Mouse (Mus musculus): ENCODE measurements at regions not wholly inside any gene's neighbourhood (a gene's known extent, or its start where the extent isn't known, plus 50 kb on each side); places are given as distances from the start of the nearest gene placed in this dataset.

DNA sequence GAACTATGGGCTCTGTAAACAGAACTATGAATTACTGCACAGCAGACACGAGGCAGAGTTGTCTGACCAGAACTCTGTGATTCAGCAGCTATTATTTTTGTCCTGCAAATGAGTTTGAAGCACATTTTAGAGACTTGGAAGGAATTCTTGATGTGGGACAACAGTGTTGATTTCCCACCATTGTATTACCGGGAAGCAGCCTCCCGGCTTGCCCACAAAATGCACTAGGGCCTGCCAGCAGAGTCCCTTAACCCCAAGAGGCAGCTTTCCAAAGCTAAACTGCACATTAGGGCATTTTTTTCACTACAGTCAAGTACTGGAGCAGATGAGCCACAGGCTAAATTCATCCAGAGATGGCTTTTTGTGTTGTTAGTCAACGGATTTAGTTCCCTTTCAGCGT, 230.8 kb upstream of the Usp25 start:
- no peak overlapping the region for H3K4me3 ChIP-seq (ENCODE audit: low read length)
- H3K27me3 ChIP-seq (ENCODE audit: insufficient read depth, low read length): no peaks in the 10 kb centered on the region
- no peak overlapping the region for H3K4me2 ChIP-seq (replicated peaks; ENCODE audit: low read depth, low read length)
- 62% methylated on average over 5 of the region's 5 CpGs for WGBS
- no peak overlapping the region for H3K27ac ChIP-seq (ENCODE audit: low read length)
- H3K9ac ChIP-seq (replicated peaks; ENCODE audit: low read length): no peak overlapping the region
- no peak for ATAC-seq (ENCODE audit: low FRiP score, low TSS enrichment)
- H3K36me3 ChIP-seq (ENCODE audit: insufficient read depth, low read length): no peaks in the 10 kb centered on the region
- no peaks in the 10 kb centered on the region for H3K9me3 ChIP-seq (ENCODE audit: low read length)
- no peaks in the 10 kb centered on the region for H3K4me1 ChIP-seq (ENCODE audit: insufficient read depth, low read length)

DNA sequence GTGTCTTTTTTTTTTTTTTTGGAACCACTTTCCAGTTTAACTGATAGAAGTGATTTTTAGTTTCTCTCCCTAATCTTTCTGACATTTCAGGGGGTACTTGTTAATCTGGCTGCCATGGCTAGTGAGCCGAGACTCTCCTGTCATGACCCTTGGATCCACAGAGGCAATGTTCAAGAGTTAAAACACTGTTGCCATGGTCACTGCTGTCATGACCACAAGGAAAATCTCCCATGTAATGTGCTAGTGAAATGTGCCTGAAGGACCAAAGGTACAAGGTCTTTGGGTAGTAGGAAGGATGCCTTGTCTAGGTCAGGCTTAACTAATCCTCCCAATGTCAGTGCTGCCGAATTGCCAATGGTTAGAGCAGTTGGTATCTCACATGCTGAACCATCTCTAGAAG, 237.7 kb upstream of the Usp25 start:
- WGBS: 56% methylated on average over 2 of the region's 2 CpGs
- no peaks in the 10 kb centered on the region for H3K4me1 ChIP-seq (ENCODE audit: insufficient read depth, low read length)
- no peak overlapping the region for H3K27ac ChIP-seq (ENCODE audit: low read length)
- H3K9me3 ChIP-seq (ENCODE audit: low read length): no peaks in the 10 kb centered on the region
- H3K36me3 ChIP-seq (ENCODE audit: insufficient read depth, low read length): no peaks in the 10 kb centered on the region
- no peak for ATAC-seq (ENCODE audit: low FRiP score, low TSS enrichment)
- H3K4me2 ChIP-seq (replicated peaks; ENCODE audit: low read depth, low read length): no peak overlapping the region
- no peaks in the 10 kb centered on the region for H3K27me3 ChIP-seq (ENCODE audit: insufficient read depth, low read length)
- H3K9ac ChIP-seq (replicated peaks; ENCODE audit: low read length): no peak overlapping the region
- no peak overlapping the region for H3K4me3 ChIP-seq (ENCODE audit: low read length)

- no peaks in the 10 kb centered on the region for H3K27me3 ChIP-seq (ENCODE audit: insufficient read depth, low read length)
- 68% methylated on average over 8 of the region's 8 CpGs for WGBS
- H3K4me2 ChIP-seq (replicated peaks; ENCODE audit: low read depth, low read length): no peak overlapping the region
- H3K9me3 ChIP-seq (ENCODE audit: low read length): no peaks in the 10 kb centered on the region
- no peak overlapping the region for H3K4me3 ChIP-seq (ENCODE audit: low read length)
- no peaks in the 10 kb centered on the region for H3K4me1 ChIP-seq (ENCODE audit: insufficient read depth, low read length)
- no peak overlapping the region for H3K27ac ChIP-seq (ENCODE audit: low read length)
- H3K9ac ChIP-seq (replicated peaks; ENCODE audit: low read length): no peak overlapping the region
- no peak for ATAC-seq (ENCODE audit: low FRiP score, low TSS enrichment)
- no peaks in the 10 kb centered on the region for H3K36me3 ChIP-seq (ENCODE audit: insufficient read depth, low read length)
These were observed 239.5 kb upstream of the Usp25 start for GRCm38 (mm10) chr16:76774032-76774431.

DNA sequence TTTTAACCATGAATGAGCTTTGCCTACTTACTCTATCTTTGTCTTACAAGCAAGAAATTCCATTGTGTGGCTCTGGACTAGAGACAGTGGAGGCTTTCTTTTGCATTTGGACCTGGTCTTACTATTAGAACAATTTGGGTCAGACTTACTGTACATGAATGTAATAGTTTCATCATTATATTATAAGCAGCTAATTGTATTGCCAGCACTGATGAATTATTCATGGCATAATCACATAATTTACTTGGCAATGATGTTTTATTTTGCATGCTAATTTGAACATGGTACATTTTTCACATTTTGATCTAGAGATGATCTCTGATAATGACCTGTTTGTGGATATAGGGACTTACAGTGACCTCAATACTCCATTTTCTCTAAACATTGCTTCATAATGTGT, 240.0 kb upstream of the Usp25 start:
- no peaks in the 10 kb centered on the region for H3K9me3 ChIP-seq (ENCODE audit: low read length)
- H3K4me2 ChIP-seq (replicated peaks; ENCODE audit: low read depth, low read length): no peak overlapping the region
- H3K27ac ChIP-seq (ENCODE audit: low read length): no peak overlapping the region
- no peaks in the 10 kb centered on the region for H3K27me3 ChIP-seq (ENCODE audit: insufficient read depth, low read length)
- no peak overlapping the region for H3K9ac ChIP-seq (replicated peaks; ENCODE audit: low read length)
- no peaks in the 10 kb centered on the region for H3K4me1 ChIP-seq (ENCODE audit: insufficient read depth, low read length)
- no peak for ATAC-seq (ENCODE audit: low FRiP score, low TSS enrichment)
- no peak overlapping the region for H3K4me3 ChIP-seq (ENCODE audit: low read length)
- H3K36me3 ChIP-seq (ENCODE audit: insufficient read depth, low read length): no peaks in the 10 kb centered on the region

GRCm38 (mm10) chr16:76768607-76769006, 244.9 kb upstream of the Usp25 start:
- H3K36me3 ChIP-seq (ENCODE audit: insufficient read depth, low read length): no peaks in the 10 kb centered on the region
- no peak overlapping the region for H3K9ac ChIP-seq (replicated peaks; ENCODE audit: low read length)
- no peak overlapping the region for H3K27ac ChIP-seq (ENCODE audit: low read length)
- H3K9me3 ChIP-seq (ENCODE audit: low read length): no peaks in the 10 kb centered on the region
- H3K27me3 ChIP-seq (ENCODE audit: insufficient read depth, low read length): no peaks in the 10 kb centered on the region
- peaks cover 8% of the 10 kb centered on the region for H3K4me1 ChIP-seq (ENCODE audit: insufficient read depth, low read length)
- 76% methylated on average over 9 of the region's 9 CpGs for WGBS
- no peak overlapping the region for H3K4me2 ChIP-seq (replicated peaks; ENCODE audit: low read depth, low read length)
- 0 out of 2 replicates have a peak, but pooled peaks have one; percentile 63 for ATAC-seq (ENCODE audit: low FRiP score, low TSS enrichment)
- no peak overlapping the region for H3K4me3 ChIP-seq (ENCODE audit: low read length)

GRCm38 (mm10) chr16:76766636-76767035, 246.9 kb upstream of the Usp25 start:
- H3K9ac ChIP-seq (replicated peaks; ENCODE audit: low read length): no peak overlapping the region
- H3K4me1 ChIP-seq (ENCODE audit: insufficient read depth, low read length): peaks cover 12% of the 10 kb centered on the region
- no peak overlapping the region for H3K4me3 ChIP-seq (ENCODE audit: low read length)
- no peaks in the 10 kb centered on the region for H3K9me3 ChIP-seq (ENCODE audit: low read length)
- H3K27me3 ChIP-seq (ENCODE audit: insufficient read depth, low read length): no peaks in the 10 kb centered on the region
- no peaks in the 10 kb centered on the region for H3K36me3 ChIP-seq (ENCODE audit: insufficient read depth, low read length)
- no peak for ATAC-seq (ENCODE audit: low FRiP score, low TSS enrichment)
- WGBS: 57% methylated on average over 3 of the region's 3 CpGs
- no peak overlapping the region for H3K4me2 ChIP-seq (replicated peaks; ENCODE audit: low read depth, low read length)
- no peak overlapping the region for H3K27ac ChIP-seq (ENCODE audit: low read length)

DNA sequence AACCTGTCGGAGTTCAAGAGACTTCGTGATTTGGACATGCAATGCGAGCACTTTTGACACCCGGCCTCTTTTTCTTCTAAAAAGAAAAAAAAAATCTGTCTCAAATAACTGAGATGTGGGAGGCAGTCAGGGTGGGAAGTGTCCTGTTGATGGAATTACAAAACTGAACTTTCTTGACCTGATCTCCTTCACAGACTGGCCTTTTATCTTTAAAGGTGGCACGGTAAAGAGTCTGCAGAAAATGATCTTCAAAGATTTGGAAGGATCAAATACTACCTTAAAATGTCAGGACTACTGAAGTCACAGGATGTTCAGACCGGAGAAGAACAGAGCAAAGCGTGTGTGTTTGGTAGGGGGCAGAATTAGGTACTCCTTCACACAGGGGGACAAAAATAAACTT, 248.0 kb upstream of the Usp25 start:
- ATAC-seq (ENCODE audit: low FRiP score, low TSS enrichment): peak; percentile 70

DNA sequence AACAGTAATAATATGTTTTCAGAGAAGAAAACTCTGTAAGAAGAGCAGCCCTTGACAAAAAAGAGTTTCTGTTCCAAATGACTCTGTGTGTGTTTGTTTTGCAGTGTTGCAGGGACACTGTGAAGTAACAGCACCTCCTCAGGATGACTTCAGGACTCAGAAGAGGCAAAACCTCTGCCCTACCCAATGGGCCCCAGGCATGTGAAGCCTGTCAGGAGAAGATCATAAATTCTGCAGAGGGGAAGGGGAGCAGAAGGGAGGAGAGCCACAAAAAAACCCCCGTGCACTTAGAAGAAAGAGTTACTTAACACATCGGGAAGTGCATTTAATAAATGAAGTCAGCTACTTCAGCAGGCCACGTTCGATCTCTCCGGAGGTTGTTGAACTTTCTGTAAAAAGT, 248.5 kb upstream of the Usp25 start:
- peaks cover 12% of the 10 kb centered on the region for H3K4me1 ChIP-seq (ENCODE audit: insufficient read depth, low read length)
- peak; percentile 75 for ATAC-seq (ENCODE audit: low FRiP score, low TSS enrichment)
- 13% methylated on average over 5 of the region's 5 CpGs for WGBS

More for the DNA sequence above, 248.0 kb upstream of the Usp25 start:
- peak overlapping the region; percentile 27 for H3K4me2 ChIP-seq (replicated peaks; ENCODE audit: low read depth, low read length)
- H3K27ac ChIP-seq (ENCODE audit: low read length): no peak overlapping the region
- no peaks in the 10 kb centered on the region for H3K27me3 ChIP-seq (ENCODE audit: insufficient read depth, low read length)
- H3K36me3 ChIP-seq (ENCODE audit: insufficient read depth, low read length): no peaks in the 10 kb centered on the region
- peaks cover 12% of the 10 kb centered on the region for H3K4me1 ChIP-seq (ENCODE audit: insufficient read depth, low read length)
- WGBS: 13% methylated on average over 7 of the region's 7 CpGs
- 0 out of 2 replicates have a peak overlapping the region, but pooled peaks have one; percentile 6 for H3K9ac ChIP-seq (replicated peaks; ENCODE audit: low read length)
- H3K4me3 ChIP-seq (ENCODE audit: low read length): peak overlapping the region; percentile 4; the same call in 1 of the 2 replicates
- H3K9me3 ChIP-seq (ENCODE audit: low read length): no peaks in the 10 kb centered on the region

DNA sequence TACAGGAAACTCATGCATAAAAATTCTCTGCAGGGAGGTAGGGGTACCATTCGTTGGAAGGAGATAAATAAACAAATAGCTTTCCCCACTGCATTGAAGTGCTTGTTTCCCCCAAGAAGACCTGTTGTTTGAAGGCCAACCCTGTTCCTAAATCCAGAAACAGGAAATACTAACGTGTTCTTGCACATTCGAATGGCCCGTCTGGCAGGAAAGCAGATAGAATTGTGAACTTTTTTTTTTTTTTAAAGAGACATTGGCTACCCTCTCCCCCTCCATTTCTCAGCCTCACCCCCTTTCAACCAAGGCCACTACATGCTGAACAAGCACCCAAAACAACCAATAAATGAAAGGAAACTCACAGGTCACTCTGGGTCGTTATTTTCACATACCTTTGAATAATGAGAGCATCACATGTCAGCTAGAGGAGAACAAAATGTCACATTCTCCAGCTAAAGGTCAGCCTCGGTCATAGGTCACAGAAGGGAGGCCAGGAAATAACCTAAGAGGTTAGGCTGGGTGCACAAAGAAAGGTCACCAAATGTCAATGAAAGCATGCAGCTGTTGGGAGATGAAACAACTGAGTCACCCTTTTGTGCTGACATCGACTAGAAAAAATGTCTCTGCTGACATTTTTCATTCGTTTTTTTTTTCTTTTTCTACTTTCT, 250.8 kb upstream of the Usp25 start:
- Histone ChIP-seq H3K9me3 (ENCODE audit: low read length) (no peaks in the 10 kb centered on the region), H3K4me2 (replicated peaks; ENCODE audit: low read depth, low read length) (no peak overlapping the region), H3K36me3 (ENCODE audit: insufficient read depth, low read length) (no peaks in the 10 kb centered on the region), H3K9ac (replicated peaks; ENCODE audit: low read length) (no peak overlapping the region), H3K4me3 (ENCODE audit: low read length) (no peak overlapping the region), H3K27ac (ENCODE audit: low read length) (no peak overlapping the region), H3K27me3 (ENCODE audit: insufficient read depth, low read length) (no peaks in the 10 kb centered on the region), H3K4me1 (ENCODE audit: insufficient read depth, low read length) (peaks cover 12% of the 10 kb centered on the region)
- no peak for ATAC-seq (ENCODE audit: low FRiP score, low TSS enrichment)
- WGBS: 9% methylated on average over 8 of the region's 8 CpGs

More for the DNA sequence above, 248.5 kb upstream of the Usp25 start:
- peak overlapping the region; percentile 4; the same call in 1 of the 2 replicates for H3K4me3 ChIP-seq (ENCODE audit: low read length)
- H3K4me2 ChIP-seq (replicated peaks; ENCODE audit: low read depth, low read length): peak overlapping the region; percentile 27
- H3K36me3 ChIP-seq (ENCODE audit: insufficient read depth, low read length): no peaks in the 10 kb centered on the region
- H3K9me3 ChIP-seq (ENCODE audit: low read length): no peaks in the 10 kb centered on the region
- H3K27ac ChIP-seq (ENCODE audit: low read length): no peak overlapping the region
- no peaks in the 10 kb centered on the region for H3K27me3 ChIP-seq (ENCODE audit: insufficient read depth, low read length)
- 0 out of 2 replicates have a peak overlapping the region, but pooled peaks have one; percentile 6 for H3K9ac ChIP-seq (replicated peaks; ENCODE audit: low read length)

DNA sequence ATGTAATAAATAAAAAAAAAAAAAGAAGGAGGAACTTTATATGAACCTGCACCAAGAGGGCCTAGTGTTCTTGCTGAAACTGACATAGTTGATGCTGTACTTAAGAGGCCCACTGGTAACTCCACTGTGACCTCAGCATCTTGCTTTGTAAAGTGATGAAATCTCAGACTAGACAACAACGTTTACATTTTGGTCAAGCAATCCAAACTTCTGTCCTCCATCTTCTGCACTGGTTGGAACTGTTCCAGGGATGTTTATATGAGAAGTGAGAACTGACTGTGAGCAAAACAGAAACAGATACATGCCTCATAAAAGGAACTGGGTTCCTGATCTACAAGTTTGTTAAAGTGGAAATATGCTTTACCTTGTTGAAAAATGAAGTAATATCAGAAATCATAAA, 251.7 kb upstream of the Usp25 start:
- H3K36me3 ChIP-seq (ENCODE audit: insufficient read depth, low read length): no peaks in the 10 kb centered on the region
- no peak for ATAC-seq (ENCODE audit: low FRiP score, low TSS enrichment)
- no peaks in the 10 kb centered on the region for H3K27me3 ChIP-seq (ENCODE audit: insufficient read depth, low read length)
- H3K9ac ChIP-seq (replicated peaks; ENCODE audit: low read length): no peak overlapping the region
- no peaks in the 10 kb centered on the region for H3K9me3 ChIP-seq (ENCODE audit: low read length)
- WGBS: 59% methylated on average over 1 of the region's 1 CpGs
- no peak overlapping the region for H3K4me3 ChIP-seq (ENCODE audit: low read length)
- H3K4me2 ChIP-seq (replicated peaks; ENCODE audit: low read depth, low read length): no peak overlapping the region
- H3K27ac ChIP-seq (ENCODE audit: low read length): no peak overlapping the region
- peaks cover 12% of the 10 kb centered on the region for H3K4me1 ChIP-seq (ENCODE audit: insufficient read depth, low read length)
